Mouse (Mus musculus): ENCODE results near the gene Bhmt2. TPM values are rescaled to one million over a fixed set of nuclear protein-coding genes. Genes with fewer than 3 reads are reported as not detected.
A peak's percentile ranks its signal among the peaks of the same experiment; 100 is the strongest.

Gene Bhmt2
- polyA plus RNA-seq, 1 experiment from 2014 or later = not detected

- H3K4me1 ChIP-seq (ENCODE audit: control insufficient read depth, insufficient read depth, low read length) = no peaks in the 10 kb centered on the region
- H3K27me3 ChIP-seq (replicated peaks; ENCODE audit: control insufficient read depth, insufficient read depth, low read length) = no peaks in the 10 kb centered on the region
- no peaks in the 10 kb centered on the region for H3K36me3 ChIP-seq (ENCODE audit: control insufficient read depth, insufficient read depth, low read length)
- no peak overlapping the region for H3K4me3 ChIP-seq (ENCODE audit: low read depth, low read length)
- ATAC-seq (ENCODE audit: low read depth) (no peak), DNase-seq (ENCODE audit: low spot score) (no peak)
- H3K9me3 ChIP-seq (ENCODE audit: control insufficient read depth, low read length) = no peaks in the 10 kb centered on the region
- no peak overlapping the region for H3K4me2 ChIP-seq (ENCODE audit: low read depth, low read length)
- H3K27ac ChIP-seq (replicated peaks; ENCODE audit: low read depth, low read length) = no peak overlapping the region
- 82% methylated on average over 4 of the region's 4 CpGs for WGBS
- no peak overlapping the region for H3K9ac ChIP-seq (ENCODE audit: low read depth, low read length)
These were observed 33.2 kb upstream of the Bhmt2 start for GRCm38 (mm10) chr13:93707271-93707670.

GRCm38 (mm10) chr13:93705697-93706096, 31.6 kb upstream of the Bhmt2 start:
- Histone ChIP-seq H3K27me3 (replicated peaks; ENCODE audit: control insufficient read depth, insufficient read depth, low read length) (no peaks in the 10 kb centered on the region), H3K4me1 (ENCODE audit: control insufficient read depth, insufficient read depth, low read length) (no peaks in the 10 kb centered on the region), H3K4me3 (ENCODE audit: low read depth, low read length) (no peak overlapping the region), H3K4me2 (ENCODE audit: low read depth, low read length) (no peak overlapping the region), H3K9ac (ENCODE audit: low read depth, low read length) (no peak overlapping the region), H3K27ac (replicated peaks; ENCODE audit: low read depth, low read length) (no peak overlapping the region), H3K9me3 (ENCODE audit: control insufficient read depth, low read length) (no peaks in the 10 kb centered on the region), H3K36me3 (ENCODE audit: control insufficient read depth, insufficient read depth, low read length) (no peaks in the 10 kb centered on the region)
- DNase-seq (ENCODE audit: low spot score) (no peak), ATAC-seq (ENCODE audit: low read depth) (no peak)
- 59% methylated on average over 4 of the region's 4 CpGs for WGBS

- Histone ChIP-seq H3K36me3 (ENCODE audit: control insufficient read depth, insufficient read depth, low read length) (no peaks in the 10 kb centered on the region), H3K27ac (replicated peaks; ENCODE audit: low read depth, low read length) (no peak overlapping the region), H3K9me3 (ENCODE audit: control insufficient read depth, low read length) (0 out of 2 replicates have a peak, but pooled peaks cover 3% of the 10 kb centered on the region), H3K4me1 (ENCODE audit: control insufficient read depth, insufficient read depth, low read length) (no peaks in the 10 kb centered on the region), H3K4me2 (ENCODE audit: low read depth, low read length) (no peak overlapping the region), H3K27me3 (replicated peaks; ENCODE audit: control insufficient read depth, insufficient read depth, low read length) (no peaks in the 10 kb centered on the region), H3K4me3 (ENCODE audit: low read depth, low read length) (no peak overlapping the region), H3K9ac (ENCODE audit: low read depth, low read length) (no peak overlapping the region)
- no peak for ATAC-seq (ENCODE audit: low read depth)
- 81% methylated on average over 6 of the region's 6 CpGs for WGBS
- no peak for DNase-seq (ENCODE audit: low spot score)
These were observed 24.8 kb upstream of the Bhmt2 start for GRCm38 (mm10) chr13:93698866-93699265.

DNA sequence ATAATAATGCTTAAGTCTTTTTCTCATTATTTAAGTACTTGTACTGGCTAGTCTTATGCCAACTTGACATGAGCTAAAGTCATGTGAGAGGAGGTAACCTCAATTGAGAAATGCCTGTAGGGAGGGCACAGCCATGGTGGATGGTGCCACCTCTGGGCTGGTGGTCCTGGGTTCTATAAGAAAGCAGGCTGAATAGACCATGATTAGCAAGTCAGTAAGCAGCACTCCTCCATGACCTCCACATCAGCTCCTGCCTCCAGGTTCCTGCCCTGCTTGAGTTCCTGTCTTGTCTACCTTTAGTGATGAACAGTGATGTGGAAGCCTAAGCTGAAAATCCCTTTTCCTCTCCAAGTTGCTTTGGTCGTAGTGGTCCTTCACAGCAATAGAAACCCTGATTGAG, 16.7 kb upstream of the Bhmt2 start:
- H3K4me2 ChIP-seq (ENCODE audit: low read depth, low read length) = no peak overlapping the region
- H3K4me3 ChIP-seq (ENCODE audit: low read depth, low read length) = no peak overlapping the region
- no peaks in the 10 kb centered on the region for H3K4me1 ChIP-seq (ENCODE audit: control insufficient read depth, insufficient read depth, low read length)
- ATAC-seq (ENCODE audit: low read depth) (no peak), DNase-seq (ENCODE audit: low spot score) (no peak)
- no peak overlapping the region for H3K27ac ChIP-seq (replicated peaks; ENCODE audit: low read depth, low read length)
- WGBS = 96% methylated on average over 1 of the region's 1 CpGs
- H3K9me3 ChIP-seq (ENCODE audit: control insufficient read depth, low read length) = 0 out of 2 replicates have a peak, but pooled peaks cover 3% of the 10 kb centered on the region
- H3K9ac ChIP-seq (ENCODE audit: low read depth, low read length) = no peak overlapping the region
- H3K36me3 ChIP-seq (ENCODE audit: control insufficient read depth, insufficient read depth, low read length) = no peaks in the 10 kb centered on the region
- no peaks in the 10 kb centered on the region for H3K27me3 ChIP-seq (replicated peaks; ENCODE audit: control insufficient read depth, insufficient read depth, low read length)

DNA sequence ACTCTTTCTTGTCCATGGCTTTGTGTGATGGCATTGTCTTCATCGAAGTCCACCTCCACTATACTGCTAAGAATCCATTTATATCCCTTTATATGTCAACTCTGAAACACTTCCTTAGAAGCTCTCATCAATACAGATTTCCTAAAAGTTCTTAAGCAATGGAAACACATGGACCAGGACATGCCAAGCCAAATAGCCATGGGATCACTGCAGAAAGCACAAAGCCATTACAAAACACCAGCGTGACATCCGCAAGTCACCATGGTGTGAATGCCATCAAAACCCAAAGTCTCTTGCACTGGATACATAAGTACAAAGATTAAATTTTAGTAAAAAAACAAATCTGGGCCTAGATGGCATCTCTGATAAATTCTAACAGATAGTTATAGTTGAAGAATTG, 15.5 kb upstream of the Bhmt2 start:
- Histone ChIP-seq H3K4me2 (ENCODE audit: low read depth, low read length) (no peak overlapping the region), H3K4me3 (ENCODE audit: low read depth, low read length) (no peak overlapping the region), H3K9ac (ENCODE audit: low read depth, low read length) (no peak overlapping the region), H3K4me1 (ENCODE audit: control insufficient read depth, insufficient read depth, low read length) (no peaks in the 10 kb centered on the region), H3K9me3 (ENCODE audit: control insufficient read depth, low read length) (0 out of 2 replicates have a peak, but pooled peaks cover 3% of the 10 kb centered on the region), H3K27me3 (replicated peaks; ENCODE audit: control insufficient read depth, insufficient read depth, low read length) (no peaks in the 10 kb centered on the region), H3K36me3 (ENCODE audit: control insufficient read depth, insufficient read depth, low read length) (no peaks in the 10 kb centered on the region), H3K27ac (replicated peaks; ENCODE audit: low read depth, low read length) (no peak overlapping the region)
- DNase-seq (ENCODE audit: low spot score) = no peak
- no peak for ATAC-seq (ENCODE audit: low read depth)
- WGBS = 96% methylated on average over 3 of the region's 3 CpGs

DNA sequence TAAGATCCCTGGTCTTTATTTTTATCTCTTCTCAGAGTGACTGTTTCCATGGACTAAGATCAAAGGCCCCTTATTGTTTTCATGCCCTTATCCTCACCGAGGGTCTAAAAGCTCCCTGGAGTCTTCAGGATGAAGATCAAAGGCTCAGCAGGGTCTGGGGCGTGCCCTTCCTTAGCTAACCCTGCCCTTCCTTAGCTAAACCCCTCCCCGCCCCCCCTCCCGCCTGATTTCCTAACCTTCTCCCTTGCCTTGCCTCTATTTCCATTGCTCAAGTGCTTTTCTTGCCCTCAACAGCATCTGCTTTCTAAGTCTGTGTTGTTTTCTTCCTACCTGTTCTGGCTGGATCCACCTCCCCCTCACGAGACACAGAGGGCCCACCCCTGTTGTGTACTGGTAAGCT, 13.2 kb upstream of the Bhmt2 start:
- no peak for ATAC-seq (ENCODE audit: low read depth)
- no peaks in the 10 kb centered on the region for H3K9me3 ChIP-seq (ENCODE audit: control insufficient read depth, low read length)
- 19% methylated on average over 5 of the region's 5 CpGs for WGBS
- H3K27me3 ChIP-seq (replicated peaks; ENCODE audit: control insufficient read depth, insufficient read depth, low read length) = no peaks in the 10 kb centered on the region
- no peaks in the 10 kb centered on the region for H3K36me3 ChIP-seq (ENCODE audit: control insufficient read depth, insufficient read depth, low read length)
- no peak for DNase-seq (ENCODE audit: low spot score)
- no peaks in the 10 kb centered on the region for H3K4me1 ChIP-seq (ENCODE audit: control insufficient read depth, insufficient read depth, low read length)
- no peak overlapping the region for H3K9ac ChIP-seq (ENCODE audit: low read depth, low read length)
- H3K4me2 ChIP-seq (ENCODE audit: low read depth, low read length) = no peak overlapping the region
- no peak overlapping the region for H3K27ac ChIP-seq (replicated peaks; ENCODE audit: low read depth, low read length)
- no peak overlapping the region for H3K4me3 ChIP-seq (ENCODE audit: low read depth, low read length)

DNA sequence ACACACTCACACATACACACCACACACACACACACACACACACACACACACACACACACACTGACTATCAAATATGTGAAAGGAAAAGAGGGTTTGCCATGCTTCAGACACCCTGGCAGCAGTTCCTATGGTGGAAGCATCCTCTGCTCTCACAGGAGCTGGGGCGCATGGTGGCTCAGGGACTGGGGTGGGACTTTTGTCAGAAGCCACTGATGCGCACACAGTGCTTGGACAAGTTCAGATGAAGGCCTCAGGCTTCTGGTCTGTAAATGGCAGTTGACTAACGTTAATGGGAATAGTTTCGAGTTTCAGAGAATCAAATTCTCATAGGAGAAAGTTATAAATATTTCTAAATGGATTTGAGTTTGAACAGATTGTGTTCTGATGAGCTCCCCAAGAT, 11.1 kb upstream of the Bhmt2 start:
- Histone ChIP-seq H3K9me3 (ENCODE audit: control insufficient read depth, low read length) (no peaks in the 10 kb centered on the region), H3K4me2 (ENCODE audit: low read depth, low read length) (no peak overlapping the region), H3K27ac (replicated peaks; ENCODE audit: low read depth, low read length) (no peak overlapping the region), H3K4me1 (ENCODE audit: control insufficient read depth, insufficient read depth, low read length) (no peaks in the 10 kb centered on the region), H3K27me3 (replicated peaks; ENCODE audit: control insufficient read depth, insufficient read depth, low read length) (no peaks in the 10 kb centered on the region), H3K9ac (ENCODE audit: low read depth, low read length) (no peak overlapping the region), H3K4me3 (ENCODE audit: low read depth, low read length) (no peak overlapping the region), H3K36me3 (ENCODE audit: control insufficient read depth, insufficient read depth, low read length) (no peaks in the 10 kb centered on the region)
- 63% methylated on average over 4 of the region's 4 CpGs for WGBS
- DNase-seq (ENCODE audit: low spot score) = no peak
- ATAC-seq (ENCODE audit: low read depth) = no peak

DNA sequence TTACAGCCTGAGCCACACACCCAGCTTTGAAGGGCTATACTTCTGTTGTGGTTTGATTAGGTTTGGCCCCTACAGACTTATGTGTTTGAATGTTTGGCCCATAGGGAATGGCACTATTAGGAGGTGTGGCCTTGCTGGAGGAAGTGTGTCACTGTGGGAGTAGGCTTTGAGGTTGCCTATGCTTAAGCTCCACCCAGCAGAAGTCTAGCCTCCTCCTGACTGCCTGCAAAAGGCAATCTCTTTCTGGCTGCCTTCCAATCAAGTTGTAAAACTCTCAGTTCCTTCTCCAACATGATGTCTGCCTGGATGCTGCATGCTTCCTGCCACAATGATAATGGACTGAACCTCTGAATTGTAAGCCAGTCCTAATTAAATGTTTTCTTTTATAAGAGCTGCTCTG, 9.2 kb upstream of the Bhmt2 start:
- DNase-seq (ENCODE audit: low spot score) (peak; percentile 52), ATAC-seq (ENCODE audit: low read depth) (no peak)
- H3K4me1 ChIP-seq (ENCODE audit: control insufficient read depth, insufficient read depth, low read length) = no peaks in the 10 kb centered on the region
- H3K9ac ChIP-seq (ENCODE audit: low read depth, low read length) = no peak overlapping the region
- no peak overlapping the region for H3K27ac ChIP-seq (replicated peaks; ENCODE audit: low read depth, low read length)
- H3K9me3 ChIP-seq (ENCODE audit: control insufficient read depth, low read length) = no peaks in the 10 kb centered on the region
- no peaks in the 10 kb centered on the region for H3K27me3 ChIP-seq (replicated peaks; ENCODE audit: control insufficient read depth, insufficient read depth, low read length)
- H3K4me2 ChIP-seq (ENCODE audit: low read depth, low read length) = no peak overlapping the region
- H3K36me3 ChIP-seq (ENCODE audit: control insufficient read depth, insufficient read depth, low read length) = no peaks in the 10 kb centered on the region
- no peak overlapping the region for H3K4me3 ChIP-seq (ENCODE audit: low read depth, low read length)

DNA sequence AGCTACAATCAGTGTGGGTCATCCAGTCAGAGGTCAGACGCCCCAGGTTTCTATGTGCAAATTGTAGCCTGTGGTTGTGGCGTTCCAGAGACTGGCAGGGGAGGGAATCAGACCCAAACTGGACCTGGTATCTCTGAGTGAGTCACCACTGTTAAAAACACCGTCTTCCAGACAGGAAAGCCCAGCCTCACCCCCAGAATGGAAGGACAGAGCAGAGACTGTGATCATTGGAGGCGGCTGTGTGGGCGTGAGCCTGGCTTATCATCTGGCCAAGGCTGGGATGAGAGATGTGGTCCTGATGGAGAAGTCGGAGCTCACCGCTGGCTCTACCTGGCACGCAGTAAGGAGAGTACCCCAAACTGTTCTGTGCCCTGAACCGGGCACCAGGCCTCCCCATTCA, 2.8 kb upstream of the Bhmt2 start:
- H3K36me3 ChIP-seq (ENCODE audit: control insufficient read depth, insufficient read depth, low read length) = no peaks in the 10 kb centered on the region
- H3K9ac ChIP-seq (ENCODE audit: low read depth, low read length) = no peak overlapping the region
- no peaks in the 10 kb centered on the region for H3K4me1 ChIP-seq (ENCODE audit: control insufficient read depth, insufficient read depth, low read length)
- H3K4me2 ChIP-seq (ENCODE audit: low read depth, low read length) = no peak overlapping the region
- ATAC-seq (ENCODE audit: low read depth) (no peak), DNase-seq (ENCODE audit: low spot score) (no peak)
- peaks cover 13% of the 10 kb centered on the region; the same call in 1 of the 2 replicates for H3K27me3 ChIP-seq (replicated peaks; ENCODE audit: control insufficient read depth, insufficient read depth, low read length)
- WGBS = 71% methylated on average over 9 of the region's 9 CpGs
- no peak overlapping the region for H3K27ac ChIP-seq (replicated peaks; ENCODE audit: low read depth, low read length)
- no peaks in the 10 kb centered on the region for H3K9me3 ChIP-seq (ENCODE audit: control insufficient read depth, low read length)
- no peak overlapping the region for H3K4me3 ChIP-seq (ENCODE audit: low read depth, low read length)
